Mouse (Mus musculus) right cerebral cortex, adult 18-20 months (tissue): ENCODE data around the gene Smc6.

Experiments used
- DNase-seq: peaks from one replicate; pipeline ENCODE4 v3.0.0; 2022; ENCODE audit warnings: mixed read lengths

Gene Smc6

GRCm38 (mm10) chr12:11300858-11301257 lies 35.2 kb downstream of the Smc6 start:
- no peak for DNase-seq

DNA sequence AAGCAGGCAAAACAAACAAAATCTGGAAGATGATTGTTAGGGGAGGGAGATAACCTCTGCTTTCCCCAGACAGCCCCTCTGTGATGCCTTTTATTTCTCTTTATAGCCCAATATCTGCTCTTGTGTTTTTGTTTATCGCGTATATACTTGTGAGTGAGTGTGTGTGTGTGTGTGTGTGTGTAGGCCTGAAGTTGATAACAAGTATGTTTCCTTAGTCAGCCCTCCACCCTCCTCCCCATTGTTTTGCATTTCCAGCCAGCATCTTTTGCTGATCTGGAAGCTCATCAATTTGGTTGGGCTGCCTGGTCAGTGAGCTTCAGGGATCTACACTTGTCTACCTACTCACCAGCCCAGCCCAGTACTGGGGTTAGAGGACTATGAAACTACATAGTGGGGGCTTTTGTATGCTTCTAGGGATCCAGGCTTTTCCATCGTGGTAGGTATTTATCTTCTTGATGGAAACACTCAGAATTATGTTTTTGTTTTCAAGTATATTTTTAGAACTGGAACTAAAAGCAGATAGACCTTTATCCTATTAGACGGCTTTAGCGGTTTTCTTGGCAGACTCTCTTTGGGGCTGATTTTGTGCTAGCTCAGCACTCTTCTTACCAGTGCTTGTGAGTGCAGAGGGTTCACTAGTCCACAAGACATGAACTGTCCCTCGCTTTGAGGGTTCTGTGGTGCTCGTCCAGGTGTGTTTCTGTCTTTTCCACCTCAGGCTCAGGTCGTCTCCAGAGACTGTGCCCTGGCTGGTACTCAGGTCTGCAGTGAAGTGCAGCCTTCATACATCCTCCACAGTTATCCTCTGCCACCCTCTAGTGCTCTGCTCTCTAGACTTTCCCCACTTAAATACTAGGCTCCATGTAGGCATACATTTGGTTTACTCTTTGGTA lies 41.3 kb downstream of the Smc6 start:
- DNase-seq, result no peak

DNA sequence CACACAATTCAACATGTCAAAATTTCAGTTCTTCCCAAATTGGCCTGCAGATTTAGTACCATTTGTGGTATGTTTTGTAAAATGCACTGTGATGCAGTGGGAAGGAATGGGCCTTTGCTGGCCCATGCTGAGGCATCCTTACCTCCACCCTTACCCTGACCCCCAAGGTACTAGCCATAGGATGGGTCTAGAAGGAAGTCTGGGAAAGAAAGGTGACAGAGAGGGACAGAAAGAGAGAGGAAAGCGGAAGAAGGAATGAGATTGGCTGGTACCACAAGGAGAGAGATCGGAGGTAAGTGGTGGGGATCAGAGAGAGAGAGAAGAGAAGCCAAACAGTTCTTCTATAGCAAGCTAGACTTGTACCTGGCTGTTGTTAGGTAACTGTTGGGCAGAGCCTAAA lies 45.4 kb downstream of the Smc6 start:
- DNase-seq, result no peak

GRCm38 (mm10) chr12:11313840-11314239 lies 48.2 kb downstream of the Smc6 start:
- no peak for DNase-seq

GRCm38 (mm10) chr12:11317671-11318070 lies 52.0 kb downstream of the Smc6 start:
- DNase-seq, result no peak

DNA sequence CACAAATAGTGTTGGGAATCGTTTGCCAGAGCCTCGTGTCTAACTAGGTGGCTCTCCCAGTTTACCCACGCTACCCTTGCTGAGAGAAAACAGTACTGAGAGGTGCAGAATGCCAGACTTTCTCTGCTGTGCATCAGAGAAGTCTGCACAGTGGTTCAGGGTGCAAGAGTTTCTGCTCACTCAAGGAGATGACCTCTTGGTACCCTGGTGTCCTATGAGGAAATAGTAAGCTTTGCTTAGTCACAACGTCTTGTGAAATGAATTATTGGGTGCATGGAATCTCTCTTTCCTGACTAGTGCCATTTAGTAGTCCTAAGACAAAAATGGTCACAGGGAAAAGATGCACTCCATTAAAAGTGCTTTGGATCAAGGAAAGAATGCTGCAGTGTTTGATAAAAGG lies 58.8 kb downstream of the Smc6 start:
- no peak for DNase-seq

GRCm38 (mm10) chr12:11326483-11326882 lies 60.8 kb downstream of the Smc6 start:
- no peak for DNase-seq

- peak; percentile 45 for DNase-seq
Observed at GRCm38 (mm10) chr12:11336845-11337244, 71.2 kb downstream of the Smc6 start.

GRCm38 (mm10) chr12:11338251-11338650 lies 72.6 kb downstream of the Smc6 start:
- DNase-seq, result no peak

DNA sequence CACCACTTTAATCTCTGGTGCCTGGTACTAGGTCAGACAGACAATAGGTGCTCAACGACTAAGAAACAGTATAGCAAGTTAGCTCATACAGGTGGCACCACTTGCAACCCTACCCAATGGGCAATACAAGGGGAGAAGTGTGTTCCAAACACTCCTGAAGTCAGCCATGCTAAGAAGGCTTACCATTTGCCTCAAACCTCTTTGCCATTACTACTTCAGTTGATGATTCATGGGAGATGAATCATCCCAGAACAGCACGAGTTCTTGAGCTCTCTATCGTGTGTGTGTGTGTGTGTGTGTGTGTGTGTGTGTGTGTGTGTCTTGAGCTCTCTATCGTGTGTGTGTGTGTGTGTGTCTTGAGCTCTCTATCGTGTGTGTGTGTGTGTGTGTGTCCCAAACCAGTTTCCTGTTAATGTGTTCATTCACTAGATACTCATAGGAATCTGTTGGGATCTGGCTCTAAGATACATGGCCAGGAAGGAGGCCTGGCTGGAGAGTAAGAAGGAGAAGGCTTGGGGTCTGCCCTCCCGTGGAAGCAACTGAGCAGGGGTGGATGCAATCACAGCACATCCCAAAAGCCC lies 76.4 kb downstream of the Smc6 start:
- DNase-seq, result no peak

- no peak for DNase-seq
Observed at GRCm38 (mm10) chr12:11345963-11346362, 80.3 kb downstream of the Smc6 start.

- DNase-seq, result peak; percentile 86
Observed at GRCm38 (mm10) chr12:11348423-11348822, 82.7 kb downstream of the Smc6 start.

DNA sequence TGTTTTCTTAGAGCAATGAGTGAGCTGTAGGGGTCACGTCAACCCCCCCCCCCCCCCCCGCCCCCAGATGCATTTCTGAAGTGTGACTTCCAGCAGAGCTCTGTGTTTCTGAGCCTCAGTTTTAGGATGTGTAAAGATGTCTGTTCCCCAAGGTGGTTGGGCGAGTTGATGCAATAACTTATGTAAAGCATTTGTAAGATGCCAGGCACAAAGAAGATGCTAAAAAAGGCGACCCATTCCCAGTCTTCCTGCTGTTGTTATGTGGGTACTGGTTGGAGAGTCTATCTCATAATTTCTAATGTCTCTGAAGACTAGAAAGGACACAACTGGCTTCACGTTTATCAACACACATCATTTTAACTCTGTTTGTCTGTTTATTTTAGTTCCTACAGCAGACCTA lies 84.2 kb downstream of the Smc6 start:
- DNase-seq, result peak; percentile 59

DNA sequence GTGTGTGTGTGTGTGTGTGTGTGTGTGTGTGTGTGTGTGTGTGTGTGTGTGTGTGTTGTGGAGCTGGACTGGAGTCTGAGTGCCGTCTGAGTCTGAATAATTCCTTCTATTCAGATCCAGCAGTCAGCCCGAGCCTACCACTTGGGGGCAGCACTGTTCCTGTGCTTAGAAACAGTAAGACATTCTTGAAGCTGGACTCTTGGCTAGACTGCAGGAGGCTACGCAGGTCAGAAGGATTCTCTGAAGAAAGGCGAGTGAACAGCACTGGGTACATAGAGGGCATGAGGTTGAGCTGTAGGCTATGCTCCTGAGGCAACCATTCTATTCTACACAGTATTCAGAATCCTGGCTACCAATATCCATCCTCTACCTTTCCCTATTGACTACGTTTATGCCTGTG lies 85.2 kb downstream of the Smc6 start:
- peak; percentile 80 for DNase-seq

- no peak for DNase-seq
Observed at GRCm38 (mm10) chr12:11362435-11362834, 96.7 kb downstream of the Smc6 start.

DNA sequence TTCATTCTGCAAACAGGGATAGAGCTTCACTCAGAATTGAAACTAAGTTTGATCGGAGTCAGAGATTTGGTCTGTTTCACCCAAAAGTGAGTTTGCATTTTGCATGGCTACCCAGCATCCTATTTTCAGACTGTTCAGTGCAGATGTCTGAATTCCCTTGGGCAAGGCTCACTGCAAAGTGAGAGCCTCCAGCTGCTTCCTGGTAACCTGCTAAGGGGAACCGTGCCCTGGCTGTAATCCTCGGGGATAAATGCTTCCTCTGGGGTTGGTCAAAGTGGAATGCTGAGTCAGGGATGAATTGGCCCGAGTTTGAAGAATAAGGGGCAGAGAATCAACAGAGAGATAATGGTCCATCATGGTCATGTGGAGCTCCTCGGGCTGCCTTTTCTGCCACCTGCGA lies 99.2 kb downstream of the Smc6 start:
- DNase-seq, result no peak

GRCm38 (mm10) chr12:11367099-11367765 lies 101.5 kb downstream of the Smc6 start:
- DNase-seq, result no peak
